Mouse (Mus musculus) intestine, embryonic 15.5 days (tissue): Measurements from ENCODE around the gene Psapl1. TPM values are rescaled to one million over a fixed set of nuclear protein-coding genes. Genes with fewer than 3 reads are reported as not detected.

Experiments
- ATAC-seq: fragments of 200-750 bp; cut with Nextera tagmentation; 2 replicates; pipeline ENCODE4 v1.8.0; 2017; ENCODE audit warnings: moderate TSS enrichment, moderate library complexity
- H3K27ac ChIP-seq: fragments of 300-500 bp; sonication (generic); 2 replicates; pipeline ENCODE4 v1.5.1; 2015; ENCODE audit warnings: mild to moderate bottlenecking, inconsistent platforms
- H3K27me3 ChIP-seq: fragments of 300-500 bp; sonication (generic); replicated peaks from 2 replicates; pipeline ENCODE4 v1.6.1; 2015; ENCODE audit warnings: inconsistent platforms
- H3K36me3 ChIP-seq: fragments of 300-500 bp; sonication (generic); 2 replicates; pipeline ENCODE4 v1.6.1; 2015; ENCODE audit warnings: inconsistent platforms
- H3K4me1 ChIP-seq: fragments of 300-500 bp; sonication (generic); replicated peaks from 2 replicates; pipeline ENCODE4 v1.6.1; 2015; ENCODE audit warnings: inconsistent platforms
- H3K4me2 ChIP-seq: fragments of 300-500 bp; sonication (generic); replicated peaks from 2 replicates; pipeline ENCODE4 v1.6.1; 2015; ENCODE audit warnings: mild to moderate bottlenecking, inconsistent platforms
- H3K4me3 ChIP-seq: fragments of 300-500 bp; sonication (generic); replicated peaks from 2 replicates; pipeline ENCODE4 v1.5.1; 2015; ENCODE audit warnings: inconsistent platforms
- H3K9ac ChIP-seq: fragments of 300-500 bp; sonication (generic); 2 replicates; pipeline ENCODE4 v1.6.1; 2015; ENCODE audit warnings: inconsistent platforms
- H3K9me3 ChIP-seq: fragments of 300-500 bp; sonication (generic); 2 replicates; pipeline ENCODE4 v1.6.1; 2016; ENCODE audit warnings: inconsistent platforms
- WGBS: fragments of 180-500 bp; shearing (Covaris S2); methylation state at CpG from one replicate; pipeline ENCODE4 v1.1.7; 2015; 5-methylcytosine and 5-hydroxymethylcytosine counted together
- polyA plus RNA-seq: library from polyadenylated mRNA; unstranded; fragments of >200 nt; fragmentation: Nextera tagmentation; extraction: Ambion mirVana; gene quantifications from 2 replicates; pipeline ENCODE4 v1.2.1, GENCODE M21; 2015

Gene Psapl1
- polyA plus RNA-seq, 1 experiment from 2014 or later = 0.05 TPM

GRCm38 (mm10) chr5:36186294-36187053 is 17.3 kb upstream of the Psapl1 start:
- no peak overlapping the region for H3K4me2 ChIP-seq
- H3K4me1 ChIP-seq = 0 out of 2 replicates have a peak, but pooled peaks cover 2% of the 10 kb centered on the region
- H3K27ac ChIP-seq = no peak overlapping the region
- no peak overlapping the region for H3K4me3 ChIP-seq
- no peak for ATAC-seq
- no peak overlapping the region for H3K9ac ChIP-seq
- H3K36me3 ChIP-seq = no peaks in the 10 kb centered on the region
- H3K9me3 ChIP-seq = no peaks in the 10 kb centered on the region
- WGBS = 30% methylated on average over 8 of the region's 8 CpGs
- H3K27me3 ChIP-seq = no peaks in the 10 kb centered on the region

GRCm38 (mm10) chr5:36188310-36188709 is 15.5 kb upstream of the Psapl1 start:
- H3K36me3 ChIP-seq = no peaks in the 10 kb centered on the region
- H3K4me3 ChIP-seq = no peak overlapping the region
- WGBS = 85% methylated on average over 4 of the region's 4 CpGs
- no peaks in the 10 kb centered on the region for H3K27me3 ChIP-seq
- no peak overlapping the region for H3K27ac ChIP-seq
- no peak overlapping the region for H3K4me2 ChIP-seq
- no peak overlapping the region for H3K9ac ChIP-seq
- no peaks in the 10 kb centered on the region for H3K9me3 ChIP-seq
- no peak for ATAC-seq
- H3K4me1 ChIP-seq = 0 out of 2 replicates have a peak, but pooled peaks cover 2% of the 10 kb centered on the region

- Histone ChIP-seq H3K27me3 (no peaks in the 10 kb centered on the region), H3K4me3 (no peak overlapping the region), H3K9ac (no peak overlapping the region), H3K4me1 (peaks cover 5% of the 10 kb centered on the region; the same call in 1 of the 2 replicates), H3K36me3 (no peaks in the 10 kb centered on the region), H3K27ac (no peak overlapping the region), H3K9me3 (no peaks in the 10 kb centered on the region), H3K4me2 (no peak overlapping the region)
- 90% methylated on average over 4 of the region's 4 CpGs for WGBS
- no peak for ATAC-seq
These were observed 12.5 kb upstream of the Psapl1 start for GRCm38 (mm10) chr5:36191285-36191684.

- Histone ChIP-seq H3K9ac (no peak overlapping the region), H3K9me3 (no peaks in the 10 kb centered on the region), H3K4me1 (peaks cover 3% of the 10 kb centered on the region; the same call in 1 of the 2 replicates), H3K27me3 (no peaks in the 10 kb centered on the region), H3K27ac (no peak overlapping the region), H3K4me2 (no peak overlapping the region), H3K4me3 (no peak overlapping the region), H3K36me3 (no peaks in the 10 kb centered on the region)
- WGBS = 86% methylated on average over 3 of the region's 3 CpGs
- ATAC-seq = no peak
These were observed 11.9 kb upstream of the Psapl1 start for GRCm38 (mm10) chr5:36191876-36192275.

- whole genome bisulfite sequencing = 70% methylated on average over 2 of the region's 2 CpGs
- Histone ChIP-seq H3K27ac (no peak overlapping the region), H3K4me1 (peaks cover 3% of the 10 kb centered on the region; the same call in 1 of the 2 replicates), H3K9me3 (no peaks in the 10 kb centered on the region), H3K4me2 (no peak overlapping the region), H3K9ac (no peak overlapping the region), H3K4me3 (no peak overlapping the region), H3K27me3 (no peaks in the 10 kb centered on the region), H3K36me3 (no peaks in the 10 kb centered on the region)
- ATAC-seq = no peak
These were observed 11.1 kb upstream of the Psapl1 start for GRCm38 (mm10) chr5:36192677-36193076.

- H3K27me3 ChIP-seq = no peaks in the 10 kb centered on the region
- ATAC-seq = no peak
- no peak overlapping the region for H3K4me2 ChIP-seq
- no peak overlapping the region for H3K27ac ChIP-seq
- H3K4me1 ChIP-seq = peaks cover 3% of the 10 kb centered on the region; the same call in 1 of the 2 replicates
- no peaks in the 10 kb centered on the region for H3K9me3 ChIP-seq
- WGBS = 63% methylated on average over 4 of the region's 4 CpGs
- H3K36me3 ChIP-seq = no peaks in the 10 kb centered on the region
- H3K4me3 ChIP-seq = no peak overlapping the region
- H3K9ac ChIP-seq = no peak overlapping the region
These were observed 9.2 kb upstream of the Psapl1 start for GRCm38 (mm10) chr5:36194631-36195030.

- Histone ChIP-seq H3K4me1 (peaks cover 3% of the 10 kb centered on the region; the same call in 1 of the 2 replicates), H3K36me3 (no peaks in the 10 kb centered on the region), H3K4me3 (no peak overlapping the region), H3K27ac (no peak overlapping the region), H3K9ac (no peak overlapping the region), H3K9me3 (no peaks in the 10 kb centered on the region), H3K27me3 (no peaks in the 10 kb centered on the region), H3K4me2 (no peak overlapping the region)
- ATAC-seq = no peak
- WGBS = 81% methylated on average over 4 of the region's 4 CpGs
These were observed 8.4 kb upstream of the Psapl1 start for GRCm38 (mm10) chr5:36195436-36195835.

- no peaks in the 10 kb centered on the region for H3K27me3 ChIP-seq
- H3K9ac ChIP-seq = no peak overlapping the region
These were observed 4.3 kb upstream of the Psapl1 start for GRCm38 (mm10) chr5:36199519-36199918.

GRCm38 (mm10) chr5:36202781-36203180 is 1.0 kb upstream of the Psapl1 start:
- ATAC-seq = no peak
- Histone ChIP-seq H3K27me3 (no peaks in the 10 kb centered on the region), H3K27ac (no peak overlapping the region), H3K9me3 (no peaks in the 10 kb centered on the region), H3K36me3 (no peaks in the 10 kb centered on the region), H3K4me2 (no peak overlapping the region), H3K9ac (no peak overlapping the region), H3K4me1 (no peaks in the 10 kb centered on the region), H3K4me3 (no peak overlapping the region)
- WGBS = 92% methylated on average over 5 of the region's 5 CpGs

More at GRCm38 (mm10) chr5:36199519-36199918, 4.3 kb upstream of the Psapl1 start:
- Histone ChIP-seq H3K9me3 (no peaks in the 10 kb centered on the region), H3K4me2 (no peak overlapping the region), H3K36me3 (no peaks in the 10 kb centered on the region), H3K4me1 (peaks cover 3% of the 10 kb centered on the region; the same call in 1 of the 2 replicates), H3K27ac (no peak overlapping the region), H3K4me3 (no peak overlapping the region)
- WGBS = 76% methylated on average over 1 of the region's 1 CpGs
- ATAC-seq = no peak

- Histone ChIP-seq H3K4me1 (no peaks in the 10 kb centered on the region), H3K9me3 (no peaks in the 10 kb centered on the region), H3K27me3 (no peaks in the 10 kb centered on the region), H3K27ac (no peak overlapping the region), H3K9ac (no peak overlapping the region), H3K4me3 (no peak overlapping the region), H3K4me2 (no peak overlapping the region), H3K36me3 (no peaks in the 10 kb centered on the region)
- WGBS = 86% methylated on average over 5 of the region's 5 CpGs
- ATAC-seq = no peak
These were observed 400 bp upstream of the Psapl1 start for GRCm38 (mm10) chr5:36203421-36203820.

- H3K36me3 ChIP-seq = no peaks in the 10 kb centered on the region
- no peaks in the 10 kb centered on the region for H3K9me3 ChIP-seq
- H3K4me3 ChIP-seq = no peak overlapping the region
- no peaks in the 10 kb centered on the region for H3K27me3 ChIP-seq
- no peaks in the 10 kb centered on the region for H3K4me1 ChIP-seq
- no peak overlapping the region for H3K27ac ChIP-seq
- no peak for ATAC-seq
- no peak overlapping the region for H3K4me2 ChIP-seq
- H3K9ac ChIP-seq = no peak overlapping the region
- WGBS = 76% methylated on average over 11 of the region's 11 CpGs
These were observed 1.6 kb downstream of the Psapl1 start for GRCm38 (mm10) chr5:36205397-36205796.

GRCm38 (mm10) chr5:36208803-36209202 is 5.0 kb downstream of the Psapl1 start:
- no peak for ATAC-seq

GRCm38 (mm10) chr5:36213310-36213709 is 9.5 kb downstream of the Psapl1 start:
- Histone ChIP-seq H3K4me3 (no peak overlapping the region), H3K4me2 (no peak overlapping the region), H3K9me3 (0 out of 2 replicates have a peak, but pooled peaks cover 4% of the 10 kb centered on the region), H3K9ac (no peak overlapping the region), H3K27me3 (no peaks in the 10 kb centered on the region), H3K4me1 (no peaks in the 10 kb centered on the region), H3K36me3 (no peaks in the 10 kb centered on the region), H3K27ac (no peak overlapping the region)
- 81% methylated on average over 10 of the region's 10 CpGs for WGBS
- ATAC-seq = no peak

More at GRCm38 (mm10) chr5:36208803-36209202, 5.0 kb downstream of the Psapl1 start:
- no peaks in the 10 kb centered on the region for H3K4me1 ChIP-seq
- no peaks in the 10 kb centered on the region for H3K36me3 ChIP-seq
- H3K9ac ChIP-seq = no peak overlapping the region
- H3K4me3 ChIP-seq = no peak overlapping the region
- no peaks in the 10 kb centered on the region for H3K9me3 ChIP-seq
- no peak overlapping the region for H3K4me2 ChIP-seq
- no peaks in the 10 kb centered on the region for H3K27me3 ChIP-seq
- WGBS = 80% methylated on average over 3 of the region's 3 CpGs
- no peak overlapping the region for H3K27ac ChIP-seq
